Comparison of ENCODE assay signal across 11 mouse cellular contexts in genomic region chr4:117884146-117884545, GRCm38 (mm10). TPM values are rescaled to one million over a fixed set of nuclear protein-coding genes. Genes with fewer than 3 reads are reported as not detected.
A peak's percentile ranks its signal among the peaks of the same experiment; 100 is the strongest.
DNase-seq lines count a peak whose midpoint lies in the region; ATAC-seq lines count a peak whose summit lies in the region.
"Had no signal": no experiment of that assay in that cellular context is flagged by ENCODE, and none has a peak within 500 bp of the region (broad histone marks: within the 10 kb centered on the region; RNA-seq: fewer than 3 reads in every experiment).

No protein-coding gene starts in this region.

- no peak for ATAC-seq in heart, embryonic 14.5 days (ENCODE audit: insufficient number of reproducible peaks, insufficient read depth, low FRiP score, low read depth)
- ATAC-seq in hindbrain, embryonic 14.5 days (ENCODE audit: low FRiP score): no peak
- no peak for ATAC-seq in midbrain, embryonic 14.5 days (ENCODE audit: low FRiP score, low TSS enrichment)

- no peak for DNase-seq in heart, postnatal 36 days
- DNase-seq in embryonic facial prominence, embryonic 10.5 days (ENCODE audit: low spot score): no peak
- DNase-seq in hindbrain, embryonic 14.5 days (ENCODE audit: low spot score): no peak
- DNase-seq in midbrain, embryonic 14.5 days: no peak
- DNase-seq in urinary bladder, postnatal 25 days (ENCODE audit: low spot score): no peak
- no peak for DNase-seq in adrenal gland, adult (ENCODE audit: inconsistent age in 2 of 2, low spot score in 1 of 2)
- DNase-seq in gastrocnemius, postnatal 36 days: no peak
- DNase-seq: adrenal gland, adult 2 months had no signal

- no peak overlapping the region for H3K4me3 ChIP-seq in heart, embryonic 14.5 days (ENCODE audit: control insufficient read depth in 1 of 2, insufficient read depth in 1 of 2, low read depth in 1 of 2, low read length in 2 of 2)
- H3K4me3 ChIP-seq in embryonic facial prominence, embryonic 10.5 days: peak overlapping the region; percentile 94
- peak overlapping the region; percentile 86 for H3K4me3 ChIP-seq in hindbrain, embryonic 14.5 days (replicated peaks; ENCODE audit: low read length)
- H3K4me3 ChIP-seq in midbrain, embryonic 14.5 days (replicated peaks; ENCODE audit: low read depth, low read length): peak overlapping the region; percentile 82; the same call in 1 of the 2 replicates

- intact Hi-C loops in heart, postnatal 36 days (cut with DNase I): no loop called here
- intact Hi-C loops in gastrocnemius, postnatal 36 days (cut with DNase I): no loop called here

- no peaks in the 10 kb centered on the region for H3K27me3 ChIP-seq in heart, embryonic 14.5 days (ENCODE audit: control insufficient read depth, insufficient read depth, low read length)
- H3K27me3 ChIP-seq in embryonic facial prominence, embryonic 10.5 days (replicated peaks; ENCODE audit: low read depth, poor library complexity, severe bottlenecking): no peaks in the 10 kb centered on the region
- H3K27me3 ChIP-seq in hindbrain, embryonic 14.5 days (ENCODE audit: control insufficient read depth, insufficient read depth, low read length): no peaks in the 10 kb centered on the region
- H3K27me3 ChIP-seq in midbrain, embryonic 14.5 days (ENCODE audit: control insufficient read depth, insufficient read depth, low read length): no peaks in the 10 kb centered on the region
- H3K27me3 ChIP-seq: CH12.LX had no signal

- H3K4me2 ChIP-seq in heart, embryonic 14.5 days (ENCODE audit: low read length): no peak overlapping the region
- peak overlapping the region; percentile 92 for H3K4me2 ChIP-seq in hindbrain, embryonic 14.5 days (replicated peaks)
- H3K4me2 ChIP-seq in midbrain, embryonic 14.5 days (ENCODE audit: low read length): peak overlapping the region; percentile 78

- peaks cover 8 to 11% of the 10 kb centered on the region in 2 experiments for H3K4me1 ChIP-seq in heart, embryonic 14.5 days (ENCODE audit: control insufficient read depth in 2 of 2, insufficient read depth in 2 of 2, low read length in 2 of 2)
- peaks cover 65% of the 10 kb centered on the region for H3K4me1 ChIP-seq in embryonic facial prominence, embryonic 10.5 days
- H3K4me1 ChIP-seq in hindbrain, embryonic 14.5 days (replicated peaks; ENCODE audit: control insufficient read depth, insufficient read depth, low read length): peaks cover 43% of the 10 kb centered on the region
- H3K4me1 ChIP-seq in midbrain, embryonic 14.5 days (ENCODE audit: control insufficient read depth, insufficient read depth, low read length): peaks cover 35% of the 10 kb centered on the region

- H3K36me3 ChIP-seq in heart, embryonic 14.5 days (ENCODE audit: control insufficient read depth, insufficient read depth, low read length): peaks cover 47% of the 10 kb centered on the region
- H3K36me3 ChIP-seq in embryonic facial prominence, embryonic 10.5 days (replicated peaks): peaks cover 51% of the 10 kb centered on the region
- H3K36me3 ChIP-seq in hindbrain, embryonic 14.5 days (replicated peaks; ENCODE audit: control insufficient read depth, insufficient read depth): peaks cover 42% of the 10 kb centered on the region
- H3K36me3 ChIP-seq in midbrain, embryonic 14.5 days (ENCODE audit: control insufficient read depth, insufficient read depth, low read length): peaks cover 45% of the 10 kb centered on the region

- H3K9me3 ChIP-seq in heart, embryonic 14.5 days (ENCODE audit: control insufficient read depth, low read length): no peaks in the 10 kb centered on the region
- no peaks in the 10 kb centered on the region for H3K9me3 ChIP-seq in embryonic facial prominence, embryonic 10.5 days
- no peaks in the 10 kb centered on the region for H3K9me3 ChIP-seq in hindbrain, embryonic 14.5 days (ENCODE audit: control insufficient read depth, low read length)
- no peaks in the 10 kb centered on the region for H3K9me3 ChIP-seq in midbrain, embryonic 14.5 days (ENCODE audit: control insufficient read depth, low read length)

- 0 out of 2 replicates have a peak overlapping the region, but pooled peaks have one; percentile 89 for H3K9ac ChIP-seq in heart, embryonic 14.5 days (ENCODE audit: low read length)
- peak overlapping the region; percentile 94; the same call in 1 of the 2 replicates for H3K9ac ChIP-seq in hindbrain, embryonic 14.5 days
- H3K9ac ChIP-seq in midbrain, embryonic 14.5 days (replicated peaks; ENCODE audit: low read length): peak overlapping the region; percentile 89

- WGBS in heart, embryonic 14.5 days: 93% methylated on average over 1 of the region's 1 CpGs
- 100% methylated on average over 1 of the region's 1 CpGs for WGBS in embryonic facial prominence, embryonic 10.5 days
- WGBS in hindbrain, embryonic 14.5 days: 100% methylated on average over 1 of the region's 1 CpGs
- WGBS in midbrain, embryonic 14.5 days: 100% methylated on average over 1 of the region's 1 CpGs

- no peak overlapping the region for H3K27ac ChIP-seq in heart, embryonic 14.5 days (replicated peaks in 1 of 2; ENCODE audit: control insufficient read depth in 1 of 2, insufficient read depth in 1 of 2, low read depth in 2 of 2, low read length in 2 of 2)
- no peak overlapping the region for H3K27ac ChIP-seq in embryonic facial prominence, embryonic 10.5 days (replicated peaks)
- no peak overlapping the region for H3K27ac ChIP-seq in hindbrain, embryonic 14.5 days
- H3K27ac ChIP-seq in midbrain, embryonic 14.5 days (replicated peaks; ENCODE audit: low read depth, low read length): no peak overlapping the region

RNA-seq across cellular contexts. Expression of gene B4galt2, which starts 0.9 kb away (rescaled TPM):
- polyA plus RNA-seq in heart, embryonic 14.5 days (2014; fragmentation: Nextera tagmentation; extraction: Ambion mirVana): 13.8 and 18.2 TPM in 2 replicates
- total RNA-seq in heart, postnatal 36 days (2021): 1 to 10 TPM; 4.7 to 5.2 TPM
- polyA plus RNA-seq in embryonic facial prominence, embryonic 10.5 days (2016; fragmentation: Nextera tagmentation; extraction: Ambion mirVana): 24.7 and 27.2 TPM in 2 replicates
- 78.0 and 81.4 TPM in 2 replicates for polyA plus RNA-seq in hindbrain, embryonic 14.5 days (2014; fragmentation: Nextera tagmentation; extraction: Ambion mirVana)
- 78.1 and 94.2 TPM in 2 replicates for polyA plus RNA-seq in midbrain, embryonic 14.5 days (2014; fragmentation: Nextera tagmentation; extraction: Ambion mirVana)
- total RNA-seq in gastrocnemius, postnatal 36 days (2021): 1 to 10 TPM; 2.8 to 3.2 TPM
- total RNA-seq: granulocyte monocyte progenitor cell, adult 5-6 weeks had no signal

RNA-seq across cellular contexts. Expression of gene Atp6v0b, which starts 3.0 kb away (rescaled TPM):
- 222 and 250 TPM in 2 replicates for polyA plus RNA-seq in heart, embryonic 14.5 days (2014; fragmentation: Nextera tagmentation; extraction: Ambion mirVana)
- 100 to 1,000 TPM; 116 to 120 TPM for total RNA-seq in heart, postnatal 36 days (2021)
- polyA plus RNA-seq in embryonic facial prominence, embryonic 10.5 days (2016; fragmentation: Nextera tagmentation; extraction: Ambion mirVana): 157 and 162 TPM in 2 replicates
- 589 and 599 TPM in 2 replicates for polyA plus RNA-seq in hindbrain, embryonic 14.5 days (2014; fragmentation: Nextera tagmentation; extraction: Ambion mirVana)
- 528 and 640 TPM in 2 replicates for polyA plus RNA-seq in midbrain, embryonic 14.5 days (2014; fragmentation: Nextera tagmentation; extraction: Ambion mirVana)
- 10 to 100 TPM; 65.4 to 74.0 TPM for total RNA-seq in gastrocnemius, postnatal 36 days (2021)

RNA-seq across cellular contexts. Expression of gene Dph2, which starts 7.7 kb away (rescaled TPM):
- 10.4 and 10.6 TPM in 2 replicates for polyA plus RNA-seq in heart, embryonic 14.5 days (2014; fragmentation: Nextera tagmentation; extraction: Ambion mirVana)
- total RNA-seq in heart, postnatal 36 days (2021): 1 to 10 TPM; 2.9 to 5.0 TPM
- 24.8 and 26.6 TPM in 2 replicates for polyA plus RNA-seq in embryonic facial prominence, embryonic 10.5 days (2016; fragmentation: Nextera tagmentation; extraction: Ambion mirVana)
- polyA plus RNA-seq in hindbrain, embryonic 14.5 days (2014; fragmentation: Nextera tagmentation; extraction: Ambion mirVana): 22.9 and 25.1 TPM in 2 replicates
- polyA plus RNA-seq in midbrain, embryonic 14.5 days (2014; fragmentation: Nextera tagmentation; extraction: Ambion mirVana): 20.6 and 26.1 TPM in 2 replicates
- 1 to 10 TPM; 1.4 to 2.6 TPM for total RNA-seq in gastrocnemius, postnatal 36 days (2021)

RNA-seq across cellular contexts. Expression of gene Ccdc24, which starts 11.8 kb away (rescaled TPM):
- polyA plus RNA-seq in heart, embryonic 14.5 days (2014; fragmentation: Nextera tagmentation; extraction: Ambion mirVana): 0.49 and 0.70 TPM in 2 replicates
- total RNA-seq in heart, postnatal 36 days (2021): under 1 TPM; 0.08 to 0.33 TPM
- polyA plus RNA-seq in embryonic facial prominence, embryonic 10.5 days (2016; fragmentation: Nextera tagmentation; extraction: Ambion mirVana): 1.4 and 1.7 TPM in 2 replicates
- polyA plus RNA-seq in hindbrain, embryonic 14.5 days (2014; fragmentation: Nextera tagmentation; extraction: Ambion mirVana): 2.5 and 3.9 TPM in 2 replicates
- 3.0 TPM in 2 replicates for polyA plus RNA-seq in midbrain, embryonic 14.5 days (2014; fragmentation: Nextera tagmentation; extraction: Ambion mirVana)
- total RNA-seq in gastrocnemius, postnatal 36 days (2021): under 1 TPM in 1 of 2 experiments, not detected in 1; 0.33 TPM
- total RNA-seq: granulocyte monocyte progenitor cell, adult 5-6 weeks had no signal

RNA-seq across cellular contexts. Expression of gene Ipo13, which starts 30.7 kb away (rescaled TPM):
- 35.5 and 36.4 TPM in 2 replicates for polyA plus RNA-seq in heart, embryonic 14.5 days (2014; fragmentation: Nextera tagmentation; extraction: Ambion mirVana)
- total RNA-seq in heart, postnatal 36 days (2021): 10 to 100 TPM; 74.0 to 80.7 TPM
- polyA plus RNA-seq in embryonic facial prominence, embryonic 10.5 days (2016; fragmentation: Nextera tagmentation; extraction: Ambion mirVana): 62.8 and 72.3 TPM in 2 replicates
- 55.1 and 56.5 TPM in 2 replicates for polyA plus RNA-seq in hindbrain, embryonic 14.5 days (2014; fragmentation: Nextera tagmentation; extraction: Ambion mirVana)
- 56.0 and 62.7 TPM in 2 replicates for polyA plus RNA-seq in midbrain, embryonic 14.5 days (2014; fragmentation: Nextera tagmentation; extraction: Ambion mirVana)
- total RNA-seq in gastrocnemius, postnatal 36 days (2021): 100 to 1,000 TPM; 222 to 284 TPM

Comparison
In these comparisons a context has a peak if more than half of its experiments do, and no peak if none do; other contexts are left out.
1. H3K4me3 ChIP-seq: peak in embryonic facial prominence, embryonic 10.5 days (single experiment), hindbrain, embryonic 14.5 days (single experiment) and midbrain, embryonic 14.5 days (single experiment); none in heart, embryonic 14.5 days (0 of 2).
2. Peak in every context shown above with its lines, with median percentiles within 50 percentile points of each other: H3K9ac ChIP-seq.